Mouse (Mus musculus) forebrain, embryonic 11.5 days (tissue): ENCODE measurements around the gene Mageb3. TPM values are rescaled to one million over a fixed set of nuclear protein-coding genes. Genes with fewer than 3 reads are reported as not detected.
A peak's percentile ranks its signal among the peaks of the same experiment; 100 is the strongest.
"Not testable (repeated sequence)": the region's sequence is repeated elsewhere in the genome, so short reads cannot be mapped to it uniquely, and the experiment has no call there.

Source experiments
- ATAC-seq: fragments of 200-750 bp; cut with Nextera tagmentation; replicated peaks from 2 replicates; pipeline ENCODE4 v1.8.0; 2017; ENCODE audit warnings: moderate TSS enrichment; ENCODE audit not compliant: low FRiP score
- DNase-seq: peaks from one replicate; pipeline ENCODE4 v3.0.0-alpha.2; 2017; ENCODE audit warnings: low spot score
- H3K27ac ChIP-seq: fragments of 300-500 bp; sonication (generic); 2 replicates; pipeline ENCODE4 v1.5.1; 2014; ENCODE audit warnings: low read depth, low read length
- H3K27me3 ChIP-seq: fragments of 300-500 bp; sonication (generic); 2 replicates; pipeline ENCODE4 v1.6.1; 2014; ENCODE audit warnings: mild to moderate bottlenecking, low read length, mixed read lengths; ENCODE audit not compliant: control insufficient read depth, insufficient read depth
- H3K36me3 ChIP-seq: fragments of 300-500 bp; sonication (generic); 2 replicates; pipeline ENCODE4 v1.6.1; 2014; ENCODE audit warnings: mild to moderate bottlenecking, low read length, moderate library complexity, mixed read lengths; ENCODE audit not compliant: control insufficient read depth, insufficient read depth
- H3K4me1 ChIP-seq: fragments of 300-500 bp; sonication (generic); replicated peaks from 2 replicates; pipeline ENCODE4 v1.6.1; 2014; ENCODE audit warnings: low read length, mixed read lengths; ENCODE audit not compliant: control insufficient read depth, insufficient read depth
- H3K4me2 ChIP-seq: fragments of 300-500 bp; sonication (generic); 2 replicates; pipeline ENCODE4 v1.6.1; 2014; ENCODE audit warnings: low read depth, mild to moderate bottlenecking, low read length, moderate library complexity, mixed read lengths; ENCODE audit not compliant: severe bottlenecking
- H3K4me3 ChIP-seq: fragments of 300-500 bp; sonication (generic); 2 replicates; pipeline ENCODE4 v1.5.1; 2014; ENCODE audit warnings: low read depth, low read length
- H3K9ac ChIP-seq: fragments of 300-500 bp; sonication (generic); 2 replicates; pipeline ENCODE4 v1.6.1; 2014; ENCODE audit warnings: low read length
- H3K9me3 ChIP-seq: fragments of 300-500 bp; sonication (generic); 2 replicates; pipeline ENCODE4 v1.6.1; 2016; ENCODE audit warnings: low read length, mixed read lengths; ENCODE audit not compliant: control insufficient read depth
- WGBS: fragments of 180-500 bp; shearing (Covaris S2); extraction: QIAGEN DNeasy Blood & Tissue Kit; methylation state at CpG from one replicate; pipeline ENCODE4 v1.1.7; 2014; 5-methylcytosine and 5-hydroxymethylcytosine counted together
- polyA plus RNA-seq: library from polyadenylated mRNA; unstranded; fragments of >200 nt; fragmentation: Nextera tagmentation; extraction: Ambion mirVana; gene quantifications from 2 replicates; pipeline ENCODE4 v1.2.1, GENCODE M21; 2014

Mageb3 gene
- polyA plus RNA-seq: 0.33 TPM in 2 replicates

DNA sequence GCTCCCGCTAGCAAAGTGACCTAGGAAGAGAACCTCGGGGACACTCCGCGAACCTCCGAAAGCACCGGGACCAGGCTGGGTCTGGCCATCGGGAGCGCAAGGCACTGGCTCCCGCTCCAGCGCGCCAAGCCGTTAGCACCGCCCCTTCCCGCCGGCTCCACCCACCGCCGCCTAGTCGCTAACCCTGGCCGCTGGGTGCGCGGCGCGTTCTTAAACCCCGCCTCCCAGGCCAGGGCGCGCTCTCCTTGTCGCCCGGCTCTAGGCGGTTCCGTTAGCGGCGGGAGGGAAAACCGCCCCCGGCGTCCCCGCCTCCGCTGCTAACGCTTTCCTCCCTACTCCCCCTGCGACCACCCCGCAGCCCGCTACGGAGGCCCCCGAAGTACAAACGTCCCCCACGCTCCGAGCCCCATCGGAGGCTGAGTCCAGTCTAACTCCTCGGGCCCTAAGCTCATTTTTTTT is at the start of gene Mageb3, which contains the start of gene Ctdspl2:
Gene Mageb3, minus strand, starts transcription at position 328 of the 459 bp plus-strand sequence.
Gene Ctdspl2, plus strand, starts transcription at position 237 of the 459 bp plus-strand sequence.
- WGBS: under 1% methylated on average over 46 of the region's 48 CpGs
- Histone ChIP-seq H3K9me3 (no peaks in the 10 kb centered on the region), H3K4me2 (peak within 1 kb of the TSS; percentile 68), H3K9ac (peak within 1 kb of the TSS; percentile 92), H3K36me3 (no peaks in the 10 kb centered on the region; the same call in 1 of the 2 replicates), H3K27me3 (no peaks in the 10 kb centered on the region), H3K27ac (peak within 1 kb of the TSS; percentile 92), H3K4me3 (peak within 1 kb of the TSS; percentile 78), H3K4me1 (peaks cover 5% of the 10 kb centered on the region; the same call in 1 of the 2 replicates)
- DNase-seq: peak; percentile 99
- ATAC-seq: peak; percentile 98

DNA sequence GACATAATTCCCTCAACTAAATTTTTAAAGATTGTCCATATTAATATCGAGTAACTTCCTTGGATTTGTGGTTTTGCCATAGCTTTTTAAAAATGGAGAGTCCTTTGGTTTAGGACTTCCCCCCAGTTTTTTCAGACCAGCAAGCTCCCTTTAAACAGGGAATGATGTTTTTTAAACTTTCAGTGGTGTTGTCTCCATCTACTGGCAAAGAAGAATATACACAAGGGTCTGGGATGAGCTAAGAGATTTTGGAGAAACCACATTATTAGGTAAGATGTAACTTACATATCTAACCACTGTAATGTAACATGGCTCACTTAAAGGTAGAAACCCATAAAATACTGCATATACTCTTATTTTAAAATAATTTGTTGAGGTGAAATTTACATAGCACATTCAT is 39.8 kb upstream of the Mageb3 start:
- ATAC-seq: no peak
- 98% methylated on average over 1 of the region's 1 CpGs for WGBS
- no peak overlapping the region for H3K9ac ChIP-seq
- no peak overlapping the region for H3K4me2 ChIP-seq
- no peaks in the 10 kb centered on the region for H3K4me1 ChIP-seq
- H3K27ac ChIP-seq: no peak overlapping the region
- H3K4me3 ChIP-seq: no peak overlapping the region
- no peaks in the 10 kb centered on the region; the same call in 1 of the 2 replicates for H3K36me3 ChIP-seq
- DNase-seq: no peak
- H3K9me3 ChIP-seq: no peaks in the 10 kb centered on the region
- no peaks in the 10 kb centered on the region for H3K27me3 ChIP-seq

DNA sequence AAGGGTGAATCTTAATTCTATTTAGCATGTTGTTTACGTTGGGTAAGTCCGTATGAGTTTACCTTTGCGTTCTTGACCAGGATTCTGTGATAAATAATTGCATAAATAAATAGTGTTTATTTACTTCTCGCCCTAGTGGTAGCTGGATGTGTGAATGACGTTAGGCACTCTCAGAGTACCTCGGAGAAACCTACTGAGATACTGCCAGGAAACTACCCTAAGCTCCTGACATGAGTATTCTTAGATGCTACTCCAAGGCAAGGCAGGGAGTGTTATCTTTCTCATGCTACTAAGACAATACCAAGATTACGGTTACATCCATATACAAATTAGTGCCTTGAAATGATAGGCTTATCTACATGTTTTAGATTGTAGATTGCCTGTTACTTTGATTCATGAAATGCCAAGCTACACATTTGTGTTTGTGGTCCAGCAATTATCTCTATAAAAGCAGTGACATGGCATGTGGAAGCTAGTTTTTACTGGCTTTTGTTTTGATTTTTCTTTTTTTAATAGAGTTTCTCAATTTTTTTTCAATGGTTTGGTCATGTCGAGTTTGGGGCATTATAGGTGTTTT is 1.4 kb upstream of the Mageb3 start:
- peak overlapping the region; percentile 68 for H3K4me2 ChIP-seq
- H3K36me3 ChIP-seq: no peaks in the 10 kb centered on the region; the same call in 1 of the 2 replicates
- H3K27ac ChIP-seq: no peak overlapping the region
- WGBS: 13% methylated on average over 8 of the region's 8 CpGs
- no peaks in the 10 kb centered on the region for H3K27me3 ChIP-seq
- H3K4me3 ChIP-seq: peak overlapping the region; percentile 78
- no peaks in the 10 kb centered on the region for H3K9me3 ChIP-seq
- H3K9ac ChIP-seq: peak overlapping the region; percentile 92
- peaks cover 5% of the 10 kb centered on the region; the same call in 1 of the 2 replicates for H3K4me1 ChIP-seq
- ATAC-seq (no peak), DNase-seq (no peak)

DNA sequence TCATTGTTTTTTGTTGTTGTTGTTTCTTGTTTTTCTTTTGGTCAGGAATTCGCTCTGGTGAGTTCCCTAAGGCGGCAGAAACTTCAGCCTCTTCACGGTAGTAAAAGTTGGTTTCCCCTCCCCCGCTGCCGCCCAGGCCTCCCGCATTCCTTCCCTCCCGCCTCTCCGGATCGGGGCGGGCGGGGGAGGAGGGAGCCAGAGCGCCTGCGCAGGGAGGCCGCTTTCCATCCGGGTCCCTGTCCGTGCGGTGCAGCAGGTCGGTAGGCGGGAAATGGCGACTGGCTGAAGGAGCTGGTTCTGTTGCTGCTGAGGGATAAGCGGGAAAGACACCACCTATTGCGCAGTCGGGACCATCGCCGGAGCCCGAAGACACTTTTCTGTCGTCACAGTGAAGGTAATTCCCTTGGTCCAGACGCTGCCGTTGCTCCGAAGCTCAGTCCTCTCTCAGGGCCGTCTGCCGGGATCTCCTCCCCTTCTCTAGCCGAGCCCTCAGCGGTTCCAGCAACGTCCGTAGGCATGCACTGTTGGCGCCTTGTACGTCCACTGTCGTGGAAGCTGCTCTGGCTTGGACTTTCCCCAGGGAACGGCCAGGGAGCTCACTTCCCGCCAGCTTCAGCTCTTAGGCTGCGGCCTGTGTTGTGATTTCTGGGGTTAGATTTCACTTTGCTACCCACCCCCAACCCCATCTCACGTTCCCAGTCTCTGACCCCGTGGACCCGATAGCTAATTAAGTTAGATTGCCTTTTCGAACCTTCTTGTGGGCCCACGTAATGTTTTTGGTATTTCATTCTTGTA is 529 bp upstream of the Mageb3 start:
- peak overlapping the region; percentile 92 for H3K9ac ChIP-seq
- H3K4me2 ChIP-seq: peak overlapping the region; percentile 68
- H3K9me3 ChIP-seq: no peaks in the 10 kb centered on the region
- no peaks in the 10 kb centered on the region; the same call in 1 of the 2 replicates for H3K36me3 ChIP-seq
- DNase-seq: peak; percentile 98
- peak; percentile 92 for ATAC-seq
- H3K27me3 ChIP-seq: no peaks in the 10 kb centered on the region
- peak overlapping the region; percentile 92 for H3K27ac ChIP-seq
- H3K4me1 ChIP-seq: peaks cover 5% of the 10 kb centered on the region; the same call in 1 of the 2 replicates
- under 1% methylated on average over 42 of the region's 47 CpGs for WGBS
- H3K4me3 ChIP-seq: peak overlapping the region; percentile 78

DNA sequence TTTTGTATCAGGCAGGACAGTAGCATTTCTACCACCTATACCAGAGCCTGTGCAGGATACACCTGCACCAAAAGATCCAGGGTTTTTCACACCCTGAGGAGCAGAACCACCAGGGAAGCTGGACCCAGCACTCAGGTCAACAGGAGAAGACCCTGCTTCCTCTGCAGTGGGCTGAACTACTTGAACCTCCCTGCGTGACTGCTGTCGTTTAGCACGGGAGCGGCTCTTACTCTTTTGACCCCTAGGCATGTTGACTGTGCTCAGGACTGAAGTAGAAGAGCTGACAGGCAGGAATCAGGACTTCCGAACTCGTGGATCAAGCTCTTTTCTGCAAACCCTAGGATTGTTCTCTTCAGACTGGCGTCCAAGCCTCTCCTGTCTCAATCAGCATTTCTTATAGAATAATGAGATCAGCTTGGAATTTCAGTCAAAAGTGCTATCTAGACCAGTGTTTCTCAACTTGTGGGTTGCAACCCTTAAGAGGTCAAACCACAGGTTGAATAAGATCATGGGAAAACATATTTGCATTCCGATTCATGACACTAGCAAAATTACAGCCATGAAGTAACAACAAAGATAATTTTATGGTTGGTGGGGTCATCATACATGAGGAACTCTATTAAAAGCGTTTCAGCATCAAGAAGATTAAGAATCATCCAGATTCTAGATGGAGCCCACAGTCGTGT is 778 bp downstream of the Mageb3 start:
- 21% methylated on average over 10 of the region's 10 CpGs for WGBS
- ATAC-seq (no peak), DNase-seq (no peak)
- Histone ChIP-seq H3K9me3 (no peaks in the 10 kb centered on the region), H3K4me3 (peak overlapping the region; percentile 78), H3K4me1 (peaks cover 5% of the 10 kb centered on the region; the same call in 1 of the 2 replicates), H3K9ac (peak overlapping the region; percentile 92), H3K27me3 (no peaks in the 10 kb centered on the region), H3K4me2 (peak overlapping the region; percentile 68), H3K36me3 (no peaks in the 10 kb centered on the region), H3K27ac (peak overlapping the region; percentile 92)

DNA sequence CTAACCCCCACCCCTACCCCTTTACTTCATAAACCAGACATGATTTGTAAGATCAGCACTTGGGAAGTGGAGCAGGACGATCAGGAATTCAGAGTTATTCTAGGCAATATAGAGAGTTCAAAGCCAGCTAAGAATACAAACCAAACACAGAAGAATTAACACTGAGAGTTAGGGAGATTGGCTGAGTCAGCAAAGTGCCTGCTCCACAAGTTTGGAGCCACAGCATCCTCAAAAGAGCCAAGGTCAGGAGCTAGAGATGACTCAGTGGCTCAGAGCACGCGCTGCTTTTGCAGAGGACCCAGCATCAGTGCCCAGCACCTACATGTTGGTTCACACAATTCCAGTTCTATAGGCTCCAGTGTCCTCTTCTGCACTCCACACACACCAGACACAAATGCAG is 12.5 kb downstream of the Mageb3 start:
- H3K4me3 ChIP-seq: no peak overlapping the region
- no peak overlapping the region for H3K9ac ChIP-seq
- H3K27ac ChIP-seq: no peak overlapping the region
- H3K4me2 ChIP-seq: no peak overlapping the region
- DNase-seq (no peak), ATAC-seq (no peak)
- H3K9me3 ChIP-seq: no peaks in the 10 kb centered on the region
- WGBS: 75% methylated on average over 3 of the region's 3 CpGs
- no peaks in the 10 kb centered on the region for H3K4me1 ChIP-seq
- no peaks in the 10 kb centered on the region for H3K36me3 ChIP-seq
- H3K27me3 ChIP-seq: no peaks in the 10 kb centered on the region

DNA sequence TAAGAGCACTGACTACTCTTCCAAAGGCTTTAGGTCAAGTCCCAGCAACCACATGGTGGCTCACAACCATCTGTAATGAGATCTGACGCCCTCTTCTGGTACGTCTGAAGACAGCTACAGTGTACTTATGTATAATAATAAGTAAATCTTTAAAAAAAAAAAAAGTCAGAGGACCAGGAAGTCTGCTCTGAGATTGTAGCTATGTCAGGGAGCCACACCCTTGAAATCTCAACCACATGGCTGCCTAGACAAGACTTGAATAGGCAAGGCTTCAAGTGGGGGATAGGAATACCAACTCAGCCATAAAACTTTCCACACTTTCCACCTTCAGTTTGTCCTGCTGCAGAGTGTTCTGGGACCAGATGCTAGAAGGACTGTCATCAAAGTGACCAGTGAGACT is 18.3 kb downstream of the Mageb3 start:
- H3K4me3 ChIP-seq, H3K9ac ChIP-seq, H3K27me3 ChIP-seq, H3K4me1 ChIP-seq, H3K27ac ChIP-seq, H3K9me3 ChIP-seq, DNase-seq, H3K36me3 ChIP-seq, H3K4me2 ChIP-seq, ATAC-seq: not testable (repeated sequence)
- 81% methylated on average over 2 of the region's 2 CpGs for WGBS
